Mouse (Mus musculus): ENCODE results near the gene Cd36. TPM values are rescaled to one million over a fixed set of nuclear protein-coding genes. Genes with fewer than 3 reads are reported as not detected.

The Cd36 gene
- polyA plus RNA-seq, 1 experiment from 2014 or later = 3.0 TPM

GRCm38 (mm10) chr5:17857262-17857661 lies 31.3 kb downstream of the Cd36 start:
- H3K36me3 ChIP-seq = no peaks in the 10 kb centered on the region
- H3K4me3 ChIP-seq = no peak overlapping the region
- no peak overlapping the region for H3K9ac ChIP-seq (replicated peaks)
- 91% methylated on average over 4 of the region's 4 CpGs for WGBS
- H3K4me1 ChIP-seq = no peaks in the 10 kb centered on the region
- no peaks in the 10 kb centered on the region for H3K27me3 ChIP-seq
- H3K4me2 ChIP-seq (replicated peaks) = no peak overlapping the region
- H3K9me3 ChIP-seq = no peaks in the 10 kb centered on the region
- no peak for ATAC-seq (ENCODE audit: low FRiP score, low read depth)
- no peak overlapping the region for H3K27ac ChIP-seq (replicated peaks)

GRCm38 (mm10) chr5:17854127-17854923 lies 34.3 kb downstream of the Cd36 start:
- ATAC-seq (ENCODE audit: low FRiP score, low read depth) = no peak
- WGBS = 85% methylated on average over 3 of the region's 3 CpGs
- Histone ChIP-seq H3K4me3 (no peak overlapping the region), H3K4me1 (no peaks in the 10 kb centered on the region), H3K27me3 (no peaks in the 10 kb centered on the region), H3K9me3 (no peaks in the 10 kb centered on the region), H3K9ac (replicated peaks) (no peak overlapping the region), H3K27ac (replicated peaks) (no peak overlapping the region), H3K36me3 (no peaks in the 10 kb centered on the region), H3K4me2 (replicated peaks) (no peak overlapping the region)

GRCm38 (mm10) chr5:17850582-17850981 lies 38.0 kb downstream of the Cd36 start:
- Histone ChIP-seq H3K36me3 (no peaks in the 10 kb centered on the region), H3K9ac (replicated peaks) (no peak overlapping the region), H3K27me3 (no peaks in the 10 kb centered on the region), H3K27ac (replicated peaks) (no peak overlapping the region), H3K4me1 (no peaks in the 10 kb centered on the region), H3K4me2 (replicated peaks) (no peak overlapping the region), H3K4me3 (no peak overlapping the region), H3K9me3 (no peaks in the 10 kb centered on the region)
- WGBS = 83% methylated on average over 2 of the region's 2 CpGs
- ATAC-seq (ENCODE audit: low FRiP score, low read depth) = no peak

GRCm38 (mm10) chr5:17849582-17849981 lies 39.0 kb downstream of the Cd36 start:
- no peak overlapping the region for H3K27ac ChIP-seq (replicated peaks)
- 79% methylated on average over 1 of the region's 1 CpGs for WGBS
- H3K4me2 ChIP-seq (replicated peaks) = no peak overlapping the region
- no peaks in the 10 kb centered on the region for H3K9me3 ChIP-seq
- ATAC-seq (ENCODE audit: low FRiP score, low read depth) = no peak
- H3K4me1 ChIP-seq = no peaks in the 10 kb centered on the region
- no peak overlapping the region for H3K9ac ChIP-seq (replicated peaks)
- H3K36me3 ChIP-seq = no peaks in the 10 kb centered on the region
- no peak overlapping the region for H3K4me3 ChIP-seq
- H3K27me3 ChIP-seq = no peaks in the 10 kb centered on the region

DNA sequence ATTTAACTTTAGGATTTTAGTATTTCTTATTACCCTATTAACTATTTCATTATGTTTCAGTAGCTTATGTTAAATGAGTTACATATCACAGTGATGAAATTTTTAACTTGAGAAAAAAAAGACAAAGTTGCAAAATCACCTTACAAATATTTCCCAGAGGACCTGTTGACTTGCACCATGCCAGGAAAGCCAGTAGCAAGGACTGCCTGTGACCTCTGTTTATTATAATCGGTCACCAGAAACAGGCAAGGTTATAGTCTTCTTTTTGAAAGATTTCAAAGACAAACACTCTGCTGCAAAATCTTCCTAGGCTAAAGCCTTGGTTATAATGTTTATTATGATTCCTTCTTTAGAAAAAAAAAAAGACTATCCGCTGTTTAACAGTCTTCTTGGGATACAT lies 39.9 kb downstream of the Cd36 start:
- no peaks in the 10 kb centered on the region for H3K36me3 ChIP-seq
- no peak overlapping the region for H3K4me3 ChIP-seq
- no peak overlapping the region for H3K4me2 ChIP-seq (replicated peaks)
- no peaks in the 10 kb centered on the region for H3K4me1 ChIP-seq
- no peak for ATAC-seq (ENCODE audit: low FRiP score, low read depth)
- no peak overlapping the region for H3K27ac ChIP-seq (replicated peaks)
- H3K9ac ChIP-seq (replicated peaks) = no peak overlapping the region
- no peaks in the 10 kb centered on the region for H3K27me3 ChIP-seq
- WGBS = 92% methylated on average over 2 of the region's 2 CpGs
- no peaks in the 10 kb centered on the region for H3K9me3 ChIP-seq

DNA sequence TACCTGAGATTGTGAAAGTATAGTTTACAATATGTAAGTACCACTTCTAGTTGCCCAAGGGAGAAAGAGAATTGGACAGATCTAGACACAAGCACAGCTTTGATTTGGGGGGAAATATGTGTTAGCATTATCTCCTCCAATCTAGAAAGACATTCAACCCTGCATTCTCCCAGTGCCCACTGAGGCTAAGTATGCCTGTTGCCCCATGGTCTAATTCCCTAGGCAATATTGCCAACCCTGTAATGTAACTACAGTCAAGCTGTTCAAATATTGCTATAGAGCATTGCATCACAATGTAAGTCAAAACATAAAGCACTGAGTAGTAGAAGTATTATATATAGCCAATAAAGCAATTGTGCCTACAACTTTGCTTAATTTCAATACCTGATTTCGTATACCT lies 40.3 kb downstream of the Cd36 start:
- Histone ChIP-seq H3K27me3 (no peaks in the 10 kb centered on the region), H3K9me3 (no peaks in the 10 kb centered on the region), H3K4me3 (no peak overlapping the region), H3K4me1 (no peaks in the 10 kb centered on the region), H3K9ac (replicated peaks) (no peak overlapping the region), H3K27ac (replicated peaks) (no peak overlapping the region), H3K4me2 (replicated peaks) (no peak overlapping the region), H3K36me3 (no peaks in the 10 kb centered on the region)
- 88% methylated on average over 1 of the region's 1 CpGs for WGBS
- no peak for ATAC-seq (ENCODE audit: low FRiP score, low read depth)

GRCm38 (mm10) chr5:17843921-17844320 lies 44.7 kb downstream of the Cd36 start:
- no peak overlapping the region for H3K4me3 ChIP-seq
- H3K27me3 ChIP-seq = no peaks in the 10 kb centered on the region
- WGBS = 98% methylated on average over 3 of the region's 3 CpGs

GRCm38 (mm10) chr5:17843316-17843715 lies 45.3 kb downstream of the Cd36 start:
- Histone ChIP-seq H3K4me1 (no peaks in the 10 kb centered on the region), H3K4me2 (replicated peaks) (no peak overlapping the region), H3K9ac (replicated peaks) (no peak overlapping the region), H3K27me3 (no peaks in the 10 kb centered on the region), H3K36me3 (no peaks in the 10 kb centered on the region), H3K4me3 (no peak overlapping the region), H3K27ac (replicated peaks) (no peak overlapping the region), H3K9me3 (no peaks in the 10 kb centered on the region)
- 90% methylated on average over 5 of the region's 5 CpGs for WGBS
- no peak for ATAC-seq (ENCODE audit: low FRiP score, low read depth)

More at GRCm38 (mm10) chr5:17843921-17844320, 44.7 kb downstream of the Cd36 start:
- H3K36me3 ChIP-seq = no peaks in the 10 kb centered on the region
- ATAC-seq (ENCODE audit: low FRiP score, low read depth) = no peak
- H3K9me3 ChIP-seq = no peaks in the 10 kb centered on the region
- H3K27ac ChIP-seq (replicated peaks) = no peak overlapping the region
- H3K4me1 ChIP-seq = no peaks in the 10 kb centered on the region
- H3K4me2 ChIP-seq (replicated peaks) = no peak overlapping the region
- H3K9ac ChIP-seq (replicated peaks) = no peak overlapping the region

GRCm38 (mm10) chr5:17842111-17842729 lies 46.4 kb downstream of the Cd36 start:
- Histone ChIP-seq H3K36me3 (no peaks in the 10 kb centered on the region), H3K27me3 (no peaks in the 10 kb centered on the region), H3K4me1 (no peaks in the 10 kb centered on the region), H3K9ac (replicated peaks) (no peak overlapping the region), H3K9me3 (no peaks in the 10 kb centered on the region), H3K4me3 (no peak overlapping the region), H3K27ac (replicated peaks) (no peak overlapping the region), H3K4me2 (replicated peaks) (no peak overlapping the region)
- no peak for ATAC-seq (ENCODE audit: low FRiP score, low read depth)
- 86% methylated on average over 7 of the region's 7 CpGs for WGBS

GRCm38 (mm10) chr5:17839549-17839948 lies 49.1 kb downstream of the Cd36 start:
- no peak overlapping the region for H3K9ac ChIP-seq (replicated peaks)
- H3K4me2 ChIP-seq (replicated peaks) = no peak overlapping the region
- no peak overlapping the region for H3K4me3 ChIP-seq
- H3K9me3 ChIP-seq = no peaks in the 10 kb centered on the region
- H3K36me3 ChIP-seq = no peaks in the 10 kb centered on the region
- H3K4me1 ChIP-seq = no peaks in the 10 kb centered on the region
- 86% methylated on average over 2 of the region's 2 CpGs for WGBS
- no peak overlapping the region for H3K27ac ChIP-seq (replicated peaks)
- no peaks in the 10 kb centered on the region for H3K27me3 ChIP-seq
- no peak for ATAC-seq (ENCODE audit: low FRiP score, low read depth)

DNA sequence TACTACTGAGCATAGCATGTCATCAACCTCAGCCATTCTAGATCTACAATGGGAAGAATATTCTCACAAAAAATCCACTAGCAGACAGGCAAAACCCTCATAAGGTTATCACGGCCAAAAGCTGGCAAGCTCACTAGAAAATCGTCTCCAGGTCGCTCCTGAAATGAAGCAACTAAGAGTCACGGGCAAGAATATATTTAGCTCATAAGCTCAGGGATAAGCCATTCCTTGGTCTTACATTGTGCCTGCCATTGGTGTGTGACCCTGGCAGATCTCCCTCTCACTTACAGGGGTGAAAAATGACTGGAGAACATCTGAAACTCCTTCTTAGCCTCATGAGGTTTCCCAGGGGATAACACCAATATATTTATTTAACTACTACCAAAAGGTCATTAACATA lies 52.2 kb downstream of the Cd36 start:
- Histone ChIP-seq H3K27ac (replicated peaks) (no peak overlapping the region), H3K9me3 (no peaks in the 10 kb centered on the region), H3K4me3 (no peak overlapping the region), H3K36me3 (no peaks in the 10 kb centered on the region), H3K9ac (replicated peaks) (no peak overlapping the region), H3K4me1 (no peaks in the 10 kb centered on the region), H3K27me3 (no peaks in the 10 kb centered on the region), H3K4me2 (replicated peaks) (no peak overlapping the region)
- 83% methylated on average over 4 of the region's 4 CpGs for WGBS
- ATAC-seq (ENCODE audit: low FRiP score, low read depth) = no peak

DNA sequence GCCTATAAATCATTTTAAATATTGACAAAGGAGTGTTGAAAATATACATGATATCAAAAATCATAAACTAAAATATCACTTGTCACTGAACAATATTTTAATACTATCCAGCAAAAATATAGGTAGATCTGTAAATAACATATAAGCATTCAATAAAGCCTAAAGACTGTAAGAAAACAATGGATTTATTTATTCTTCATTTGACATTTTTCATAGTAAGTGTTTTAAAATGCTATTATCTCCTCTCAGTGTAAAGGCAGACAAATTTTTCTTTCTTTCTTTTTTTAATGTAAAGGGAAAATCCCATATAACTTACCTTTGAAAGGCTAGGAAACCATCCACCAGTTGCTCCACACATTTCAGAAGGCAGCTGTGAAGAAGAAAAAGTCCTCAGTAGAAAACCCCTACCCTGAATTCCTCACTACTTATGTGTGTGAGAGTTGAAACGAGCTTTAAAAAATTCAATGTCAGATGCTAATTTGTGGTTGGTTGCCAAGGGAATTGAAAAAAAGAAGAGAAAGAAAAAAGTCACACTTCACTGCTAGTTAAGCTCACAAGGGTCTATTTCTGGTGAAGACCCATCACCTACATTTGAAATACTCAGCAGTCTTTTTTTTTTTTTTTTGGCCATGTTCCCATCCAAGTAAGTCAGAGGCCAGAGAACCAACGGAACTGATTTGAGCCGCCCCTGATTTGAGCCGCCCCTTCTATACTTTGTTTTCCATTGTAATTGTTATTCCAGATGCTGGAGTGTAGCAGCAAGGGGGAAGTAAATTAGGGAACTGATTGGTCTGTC lies 53.1 kb downstream of the Cd36 start:
- Histone ChIP-seq H3K9ac (replicated peaks) (no peak overlapping the region), H3K4me2 (replicated peaks) (no peak overlapping the region), H3K9me3 (no peaks in the 10 kb centered on the region), H3K36me3 (no peaks in the 10 kb centered on the region), H3K27ac (replicated peaks) (no peak overlapping the region), H3K4me3 (no peak overlapping the region), H3K4me1 (no peaks in the 10 kb centered on the region), H3K27me3 (no peaks in the 10 kb centered on the region)
- WGBS = 31% methylated on average over 4 of the region's 4 CpGs
- no peak for ATAC-seq (ENCODE audit: low FRiP score, low read depth)

All from midbrain, embryonic 12.5 days (tissue).